Mouse (Mus musculus): Measurements from ENCODE around the gene Unc45a.

DNA sequence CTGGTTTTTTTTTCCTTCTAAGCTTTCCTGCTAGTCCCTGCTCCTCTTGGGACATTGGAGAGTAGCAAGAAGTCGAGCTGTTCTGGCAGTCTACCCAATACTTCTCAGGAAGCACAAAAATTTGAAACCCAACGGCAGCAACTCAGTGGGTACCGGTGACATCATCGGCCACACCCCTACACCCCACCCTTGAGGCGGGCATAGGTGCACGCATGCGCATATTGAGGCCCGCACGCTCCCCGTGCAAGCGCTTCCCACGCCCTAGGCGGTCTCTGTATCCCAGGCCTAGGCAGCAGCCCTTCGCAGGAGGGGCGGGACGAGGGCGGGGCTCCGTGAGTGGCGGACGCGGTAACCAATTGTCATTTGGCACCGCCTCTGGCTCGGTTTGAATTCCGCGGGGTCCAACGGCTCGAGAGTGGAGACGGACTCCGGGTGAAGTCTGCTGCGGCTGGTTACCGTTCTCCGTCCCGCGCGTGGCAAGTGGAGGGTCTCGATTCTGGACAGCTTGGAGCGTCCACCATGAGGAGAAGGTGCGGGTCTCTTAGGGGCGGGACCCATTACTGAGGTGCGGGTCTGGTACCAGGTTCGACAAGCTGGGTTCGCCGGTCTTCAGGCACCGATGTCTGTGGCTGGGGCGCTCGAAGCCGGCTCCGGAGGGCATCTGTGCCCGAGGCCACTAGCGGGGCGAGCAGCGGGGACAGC is 46.6 kb downstream of the Unc45a start, which contains the start of gene Prc1:
- TF ChIP-seq POLR2A (IDR thresholded peaks at IDR 0.05; ENCODE audit: control insufficient read depth, extremely low read depth, insufficient read depth, low read length, poor library complexity): peak; percentile 76
- 0 out of 2 replicates have a peak, but pooled peaks have one; percentile 36 for TF ChIP-seq CTCF (IDR thresholded peaks at IDR 0.05; ENCODE audit: borderline replicate concordance, control insufficient read depth, extremely low read depth, insufficient read depth, low read length, poor library complexity)
